Mouse (Mus musculus) left cerebral cortex, adult 11 months (tissue): Measurements from ENCODE around the gene Olfr329-ps.
"Not testable (repeated sequence)": the region's sequence is repeated elsewhere in the genome, so short reads cannot be mapped to it uniquely, and the experiment has no call there.

Experiments
- DNase-seq: peaks from one replicate; pipeline ENCODE4 v3.0.0; 2022; ENCODE audit warnings: low spot score

Olfr329-ps gene

DNA sequence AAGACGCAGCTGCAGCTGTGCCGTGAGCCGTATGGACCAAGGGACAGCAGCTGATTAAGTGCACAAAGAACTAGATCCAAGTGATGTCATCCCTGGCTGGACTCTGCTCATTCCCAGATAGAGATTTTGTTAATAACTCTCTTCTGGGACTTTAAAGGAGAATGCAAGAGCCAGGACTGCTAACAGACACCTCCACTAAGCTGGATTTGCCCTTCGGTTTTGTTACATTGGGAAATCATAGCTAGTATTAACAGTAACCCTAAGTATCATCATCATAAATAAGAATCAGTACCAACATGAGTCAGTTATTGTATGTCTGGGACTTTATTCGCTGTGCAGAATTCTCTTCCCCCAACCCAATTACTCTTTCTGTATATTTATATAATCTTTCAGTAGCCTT, at the start of gene Olfr329-ps:
TSS of gene Olfr329-ps (minus strand) at position 101 of the 400 bp plus-strand sequence.
- no peak for DNase-seq

DNA sequence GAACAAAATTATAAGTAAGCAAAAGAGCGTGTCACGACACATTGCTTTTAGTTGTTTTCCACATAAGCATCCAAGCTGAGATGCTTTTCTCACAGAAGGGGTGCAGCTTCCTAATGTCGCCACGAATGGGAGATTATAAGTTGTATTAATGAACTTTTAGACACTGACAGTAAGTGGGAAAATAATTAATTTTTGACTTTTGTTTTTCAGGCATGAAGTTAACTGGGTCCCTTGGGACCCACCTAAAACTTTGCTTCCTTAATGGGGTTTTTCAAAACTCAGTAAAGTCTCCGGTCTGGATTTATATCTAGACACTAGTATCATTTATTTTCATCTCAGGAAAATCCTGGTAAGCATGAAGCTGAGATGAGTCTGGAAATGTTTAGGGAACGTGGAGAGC, 48.6 kb upstream of the Olfr329-ps start, which contains the start of gene Olfr324:
TSS of gene Olfr324 (plus strand) at position 301 of the 400 bp plus-strand sequence.
- DNase-seq = no peak

DNA sequence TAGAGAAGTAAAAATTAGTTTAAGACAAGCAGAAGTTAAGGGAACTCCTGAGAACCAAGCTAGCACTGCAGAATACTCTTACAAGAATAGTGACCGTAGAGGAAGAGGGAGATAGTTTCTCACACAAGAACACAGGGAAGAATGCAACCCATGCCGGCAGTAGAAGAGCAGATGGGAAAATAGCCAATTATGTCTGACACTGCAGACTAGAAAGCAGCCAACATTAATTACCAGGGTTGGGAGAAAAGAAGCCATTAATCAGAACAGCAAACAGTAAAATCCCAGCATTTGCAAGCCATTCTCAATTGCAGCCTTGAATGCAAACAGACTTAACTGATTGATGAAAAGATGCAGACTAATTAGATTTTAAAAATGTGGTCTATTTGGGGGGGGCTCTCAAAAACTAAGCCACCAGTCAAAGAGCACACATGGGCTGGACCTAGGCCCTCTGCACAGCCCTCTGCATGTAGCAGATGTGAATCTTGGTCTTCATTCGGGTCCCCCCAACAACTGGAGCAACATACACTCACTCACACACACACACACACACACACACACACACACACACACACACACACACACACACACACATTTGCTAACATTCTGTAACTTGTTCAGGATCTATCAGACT, 42.5 kb upstream of the Olfr329-ps start:
- DNase-seq = no peak

DNA sequence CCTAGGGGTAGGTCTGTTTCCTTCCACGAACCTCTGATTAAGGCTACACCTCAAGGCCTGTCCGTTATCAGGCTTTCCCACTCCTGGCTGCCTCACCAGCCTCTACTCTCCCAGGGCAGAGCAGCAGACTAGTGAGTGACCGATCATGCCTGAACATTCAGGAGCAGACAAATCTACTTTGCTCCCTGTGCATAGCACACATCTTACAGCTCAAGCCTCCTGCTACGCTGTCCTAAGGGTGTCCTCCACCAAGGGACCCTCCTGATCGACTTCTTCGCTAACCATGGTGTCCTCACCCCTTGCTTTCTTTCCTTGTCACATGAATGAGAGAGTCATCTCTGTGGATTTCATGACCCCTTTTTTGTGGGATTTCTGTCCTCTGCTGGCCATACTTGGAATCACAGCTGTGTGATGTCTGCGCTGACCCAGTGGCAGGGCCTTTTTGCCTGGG, 41.7 kb upstream of the Olfr329-ps start:
- no peak for DNase-seq

DNA sequence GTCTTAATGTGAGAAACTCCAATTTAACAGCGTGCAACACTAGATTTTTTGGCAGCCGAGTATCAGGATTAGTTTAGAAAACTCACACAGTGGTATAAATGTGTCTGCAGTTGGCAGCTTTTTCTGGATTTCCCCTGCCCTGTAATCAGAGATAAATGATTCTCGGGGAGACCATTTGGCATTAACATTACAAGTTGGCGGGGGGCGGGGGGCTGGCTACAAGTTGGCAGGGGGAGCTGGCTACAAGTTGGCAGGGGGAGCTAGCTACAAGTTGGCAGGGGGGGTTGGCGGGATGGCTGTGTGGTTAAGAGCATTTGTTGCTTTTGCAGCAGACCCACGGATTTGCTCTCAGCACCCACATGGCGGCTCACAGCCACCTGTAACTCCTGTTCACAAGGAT, 32.4 kb upstream of the Olfr329-ps start:
- no peak for DNase-seq

DNA sequence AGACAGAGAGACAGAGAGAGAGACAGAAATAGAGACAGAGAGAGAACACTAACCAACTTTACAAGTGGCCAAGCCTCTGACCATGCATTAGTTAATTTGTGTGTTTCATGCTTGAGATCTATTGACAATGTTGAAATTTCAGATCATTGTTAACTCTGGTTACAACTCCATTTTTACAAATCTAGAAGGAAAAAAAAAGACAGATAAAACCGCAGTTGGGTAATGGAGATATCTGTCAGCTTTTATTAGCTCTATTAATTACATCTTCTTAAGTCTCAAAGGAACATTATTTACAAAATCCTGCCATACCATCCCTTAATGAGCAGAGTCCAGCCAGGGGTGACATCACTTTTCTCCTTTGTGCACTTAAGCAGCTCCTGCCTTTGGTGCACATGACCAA, 31.2 kb upstream of the Olfr329-ps start, which contains the start of gene Olfr325:
TSS of gene Olfr325 (plus strand) at position 301 of the 400 bp plus-strand sequence.
- DNase-seq = no peak

DNA sequence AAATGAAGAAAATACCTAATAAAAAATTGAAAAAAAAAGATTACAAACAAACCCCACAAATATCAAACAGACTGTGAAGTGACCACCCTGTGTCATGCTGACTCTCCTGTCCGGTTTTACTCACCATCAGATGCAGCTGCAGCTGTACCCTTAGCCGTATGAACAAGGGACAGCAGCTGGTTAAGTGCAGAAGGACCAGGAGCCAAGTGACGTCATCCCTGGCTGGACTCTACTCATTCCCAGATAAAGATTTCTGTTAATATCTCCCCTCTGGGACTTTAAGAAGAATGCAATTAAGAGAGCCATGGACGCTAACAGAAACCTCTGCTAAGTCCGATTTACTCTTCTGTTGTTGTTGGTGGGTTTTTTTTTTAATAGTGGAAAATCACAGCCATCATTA, 24.2 kb upstream of the Olfr329-ps start, which contains the start of gene Olfr224:
TSS of gene Olfr224 (minus strand) at position 149 of the 400 bp plus-strand sequence.
- no peak for DNase-seq

DNA sequence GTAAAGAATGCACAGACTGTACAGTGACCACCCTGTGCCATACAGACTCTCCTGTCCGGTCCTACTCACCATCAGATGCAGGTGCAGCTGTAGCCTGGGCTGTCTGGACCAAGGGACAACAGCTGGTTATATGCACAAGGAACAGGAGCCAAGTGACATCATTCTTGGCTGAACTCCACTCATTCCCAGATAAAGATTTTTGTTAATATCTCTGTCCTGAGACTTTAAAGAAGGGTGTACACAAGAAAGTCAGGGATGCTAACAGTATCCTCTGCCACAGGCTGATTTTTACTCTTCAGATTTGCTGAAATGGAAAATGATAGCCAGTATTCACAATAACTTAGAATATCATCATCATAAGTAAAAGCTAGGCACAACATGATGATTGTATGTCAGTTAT, 9.3 kb upstream of the Olfr329-ps start, which contains the start of gene Olfr328:
TSS of gene Olfr328 (minus strand) at position 101 of the 400 bp plus-strand sequence.
- no peak for DNase-seq

DNA sequence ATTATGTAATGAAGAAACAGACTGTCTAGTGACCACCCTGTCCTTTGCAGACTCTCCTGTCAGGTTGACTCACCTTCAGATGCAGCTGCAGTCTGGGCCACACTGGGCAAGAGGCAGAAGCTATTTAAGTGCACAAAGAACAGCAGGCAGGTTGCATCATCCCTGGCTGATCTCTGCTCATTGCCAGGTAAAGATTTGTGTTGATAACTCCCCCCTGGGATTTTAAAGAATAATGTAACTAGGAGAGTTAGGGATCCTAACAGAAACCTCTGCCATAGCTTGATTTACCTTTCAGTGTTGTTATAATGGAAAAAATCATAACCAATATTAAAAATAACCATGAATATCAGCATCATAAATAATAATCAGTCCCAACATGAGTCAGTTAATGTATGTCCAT, 11.5 kb downstream of the Olfr329-ps start, which contains the start of gene Olfr330:
TSS of gene Olfr330 (minus strand) at position 101 of the 400 bp plus-strand sequence.
- DNase-seq = not testable (repeated sequence)

DNA sequence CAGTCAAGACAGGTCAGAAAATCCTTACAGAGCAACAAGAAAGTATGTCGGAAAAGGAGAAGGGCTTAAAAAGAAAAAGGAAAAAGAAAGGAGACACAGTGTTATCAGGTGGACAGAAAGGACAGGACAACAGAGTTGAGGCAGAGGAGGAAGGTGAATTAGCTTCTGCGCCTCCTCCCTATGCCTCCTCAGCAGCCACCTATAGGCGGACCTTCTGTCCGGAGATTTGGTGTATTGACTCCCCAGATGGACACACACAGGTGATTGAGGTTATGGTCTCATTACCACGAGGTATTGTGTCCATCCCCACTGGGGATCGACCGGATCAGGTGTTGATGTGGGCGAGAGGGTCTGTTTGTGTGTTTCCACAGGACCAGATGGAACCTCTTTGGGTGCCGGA, 26.5 kb downstream of the Olfr329-ps start:
- DNase-seq = not testable (repeated sequence)

DNA sequence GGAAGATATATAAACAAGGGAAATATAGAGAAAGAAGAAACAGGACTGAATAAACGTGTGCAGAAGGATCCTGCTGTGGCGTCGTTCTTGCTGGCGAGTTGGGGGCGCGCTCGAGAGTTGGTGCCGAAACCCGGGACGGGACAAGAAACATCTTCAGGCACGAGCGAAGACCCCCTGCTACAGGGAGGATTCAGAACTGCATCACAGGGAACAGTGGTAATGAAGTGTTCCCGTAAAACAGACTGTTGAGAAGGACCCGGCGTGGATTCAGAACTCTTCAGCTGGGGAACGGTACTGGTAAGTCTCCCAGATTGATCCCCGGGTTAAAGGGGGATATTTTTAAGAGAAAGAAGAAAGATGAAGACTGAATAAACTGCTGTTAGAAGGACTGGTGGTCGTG, 27.3 kb downstream of the Olfr329-ps start:
- DNase-seq = peak; percentile 47

DNA sequence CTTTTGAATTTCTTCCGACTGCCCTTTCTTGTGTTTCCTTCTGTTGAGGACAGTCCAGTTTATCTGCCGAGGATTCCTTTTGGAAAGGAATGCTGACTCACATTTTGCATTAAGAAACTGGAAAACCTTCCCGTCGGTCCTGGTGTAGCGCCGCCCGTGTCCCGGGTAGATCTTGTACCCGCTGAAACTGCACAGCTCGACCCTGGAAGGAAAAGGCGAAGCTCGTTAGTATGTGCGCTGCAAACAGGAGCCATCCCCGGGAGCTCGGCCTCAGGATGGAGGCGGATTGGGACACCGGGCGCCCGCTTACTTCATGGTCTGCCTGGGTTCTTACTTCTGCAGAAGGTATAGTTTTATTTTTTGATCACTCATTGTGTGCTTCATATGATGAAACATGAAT, 37.2 kb downstream of the Olfr329-ps start:
- not testable (repeated sequence) for DNase-seq

DNA sequence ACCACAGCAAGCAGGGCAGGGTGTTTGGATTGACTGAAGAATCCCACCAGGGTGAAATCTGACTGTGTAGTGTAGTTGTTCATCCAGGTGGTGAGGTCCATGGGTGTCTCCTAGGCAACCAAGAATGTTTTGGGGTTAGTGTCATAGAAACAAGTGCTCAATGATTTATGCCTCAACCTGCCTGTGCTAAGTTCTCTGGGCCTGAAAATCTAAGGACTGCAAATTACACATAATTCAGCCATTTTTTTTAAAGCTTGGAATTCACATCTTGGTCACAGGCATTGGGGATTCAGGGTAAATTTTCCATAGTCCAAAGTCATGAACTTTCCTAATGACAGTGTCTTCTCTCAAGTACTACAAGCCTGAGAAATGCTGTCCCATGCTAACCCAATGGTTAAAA, 43.8 kb downstream of the Olfr329-ps start, which contains the start of gene Olfr331:
TSS of gene Olfr331 (minus strand) at position 101 of the 400 bp plus-strand sequence.
- DNase-seq = not testable (repeated sequence)

DNA sequence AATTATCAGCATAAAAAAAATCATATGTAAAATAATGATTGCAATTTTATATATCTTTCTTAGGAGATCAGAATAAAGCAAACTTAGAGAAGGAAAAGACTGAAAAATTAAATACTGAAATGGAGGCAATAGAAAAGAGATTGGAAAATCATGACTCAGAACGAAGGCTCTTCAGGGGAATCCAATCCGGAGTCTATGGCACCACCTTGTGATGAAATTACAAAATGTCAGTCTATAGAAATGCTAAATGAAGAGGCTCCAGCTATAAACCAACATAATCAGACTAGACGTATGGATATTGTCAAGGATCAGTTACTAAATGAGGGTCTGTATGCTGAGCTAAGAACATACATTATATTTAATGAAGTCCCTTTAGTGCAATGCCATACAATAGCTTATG, 46.9 kb downstream of the Olfr329-ps start:
- DNase-seq = no peak

DNA sequence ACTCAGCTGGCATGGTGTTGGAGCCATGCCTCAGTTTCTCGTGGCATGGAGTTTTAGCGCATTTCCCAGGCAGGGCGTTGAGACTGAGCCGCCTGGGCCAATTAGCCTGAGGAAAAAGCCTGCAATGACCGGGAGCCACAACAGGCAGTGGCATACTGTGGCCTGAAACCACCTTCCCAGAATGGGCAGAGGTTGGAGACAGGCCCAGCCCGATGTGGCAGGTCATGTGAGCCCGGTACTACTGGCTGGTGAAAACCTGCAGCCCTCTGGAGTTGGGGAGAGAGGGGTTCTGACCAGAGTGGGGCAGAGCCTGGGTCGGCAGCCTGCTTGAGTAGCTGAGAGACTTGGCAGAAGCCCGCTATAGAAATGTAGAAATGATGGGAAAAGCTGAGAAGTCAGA, 47.5 kb downstream of the Olfr329-ps start:
- DNase-seq = no peak

DNA sequence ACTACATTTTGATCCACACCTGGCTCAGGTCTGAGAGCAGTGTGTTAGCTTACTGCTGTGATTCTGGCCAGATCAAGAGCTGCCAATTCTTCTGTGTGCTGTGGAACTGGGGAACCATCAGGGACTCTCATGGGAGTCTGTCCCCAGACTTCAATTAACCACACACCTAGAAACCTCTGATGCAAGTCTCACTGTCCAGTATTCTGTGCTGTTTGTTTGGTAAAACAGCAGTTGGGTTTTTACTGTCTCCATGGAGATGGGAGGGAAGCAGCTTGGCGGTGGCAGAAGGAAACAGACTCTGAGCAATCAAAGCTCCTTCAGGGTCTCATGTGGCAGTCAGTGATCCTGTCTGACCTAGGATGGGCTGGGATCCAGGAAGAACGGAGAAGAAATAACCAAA, 53.8 kb downstream of the Olfr329-ps start, which contains the start of gene Olfr332:
TSS of gene Olfr332 (minus strand) at position 101 of the 400 bp plus-strand sequence.
- DNase-seq = no peak
